Mouse (Mus musculus) liver, postnatal 0 days (tissue): ENCODE measurements at regions not wholly inside any gene's neighbourhood (a gene's known extent, or its start where the extent isn't known, plus 50 kb on each side); places are given as distances from the start of the nearest gene placed in this dataset.

Experiments used
- CTCF ChIP-seq: sonication (generic); IDR thresholded peaks from 2 replicates; pipeline ENCODE4 v1.5.1; 2016; ENCODE audit warnings: antibody characterized with exemption, low read depth
- EP300 ChIP-seq: IDR thresholded peaks from 2 replicates; pipeline ENCODE4 v1.6.1; 2016; ENCODE audit warnings: antibody characterized with exemption, low read depth, mild to moderate bottlenecking

- TF ChIP-seq CTCF (no peak), EP300 (no peak)
Measured at GRCm38 (mm10) chr8:126759711-126760110, 165.9 kb upstream of the Irf2bp2 start.
